Mouse (Mus musculus) midbrain, embryonic 10.5 days (tissue): Measurements from ENCODE around the gene Azin2. TPM values are rescaled to one million over a fixed set of nuclear protein-coding genes. Genes with fewer than 3 reads are reported as not detected.

ENCODE experiments used
- DNase-seq: peaks from one replicate; pipeline ENCODE4 v3.0.0-alpha.2; 2017; ENCODE audit warnings: low spot score
- H3K27ac ChIP-seq: fragments of 300-500 bp; sonication (generic); replicated peaks from 2 replicates; pipeline ENCODE4 v1.5.1; 2016; ENCODE audit warnings: mild to moderate bottlenecking
- H3K27me3 ChIP-seq: fragments of 300-500 bp; sonication (generic); 2 replicates; pipeline ENCODE4 v1.6.1; 2016; ENCODE audit warnings: low read depth, mild to moderate bottlenecking; ENCODE audit not compliant: poor library complexity, severe bottlenecking
- H3K36me3 ChIP-seq: fragments of 300-500 bp; sonication (generic); 2 replicates; pipeline ENCODE4 v1.6.1; 2016; ENCODE audit warnings: mild to moderate bottlenecking, moderate library complexity
- H3K4me1 ChIP-seq: fragments of 300-500 bp; sonication (generic); 2 replicates; pipeline ENCODE4 v1.6.1; 2016
- H3K4me3 ChIP-seq: fragments of 300-500 bp; sonication (generic); 2 replicates; pipeline ENCODE4 v1.5.1; 2016; ENCODE audit warnings: mild to moderate bottlenecking, moderate library complexity
- H3K9me3 ChIP-seq: fragments of 300-500 bp; sonication (generic); replicated peaks from 2 replicates; pipeline ENCODE4 v1.6.1; 2016; ENCODE audit warnings: mild to moderate bottlenecking
- whole genome bisulfite sequencing: fragments of 180-500 bp; shearing (Covaris S2); methylation state at CpG from one replicate; pipeline ENCODE4 v1.1.7; 2016; 5-methylcytosine and 5-hydroxymethylcytosine counted together
- polyA plus RNA-seq: library from polyadenylated mRNA; unstranded; fragments of >200 nt; fragmentation: Nextera tagmentation; extraction: Ambion mirVana; gene quantifications from 2 replicates; pipeline ENCODE4 v1.2.1, GENCODE M21; 2016

Azin2 gene
- 11.1 and 14.9 TPM in 2 replicates for polyA plus RNA-seq

DNA sequence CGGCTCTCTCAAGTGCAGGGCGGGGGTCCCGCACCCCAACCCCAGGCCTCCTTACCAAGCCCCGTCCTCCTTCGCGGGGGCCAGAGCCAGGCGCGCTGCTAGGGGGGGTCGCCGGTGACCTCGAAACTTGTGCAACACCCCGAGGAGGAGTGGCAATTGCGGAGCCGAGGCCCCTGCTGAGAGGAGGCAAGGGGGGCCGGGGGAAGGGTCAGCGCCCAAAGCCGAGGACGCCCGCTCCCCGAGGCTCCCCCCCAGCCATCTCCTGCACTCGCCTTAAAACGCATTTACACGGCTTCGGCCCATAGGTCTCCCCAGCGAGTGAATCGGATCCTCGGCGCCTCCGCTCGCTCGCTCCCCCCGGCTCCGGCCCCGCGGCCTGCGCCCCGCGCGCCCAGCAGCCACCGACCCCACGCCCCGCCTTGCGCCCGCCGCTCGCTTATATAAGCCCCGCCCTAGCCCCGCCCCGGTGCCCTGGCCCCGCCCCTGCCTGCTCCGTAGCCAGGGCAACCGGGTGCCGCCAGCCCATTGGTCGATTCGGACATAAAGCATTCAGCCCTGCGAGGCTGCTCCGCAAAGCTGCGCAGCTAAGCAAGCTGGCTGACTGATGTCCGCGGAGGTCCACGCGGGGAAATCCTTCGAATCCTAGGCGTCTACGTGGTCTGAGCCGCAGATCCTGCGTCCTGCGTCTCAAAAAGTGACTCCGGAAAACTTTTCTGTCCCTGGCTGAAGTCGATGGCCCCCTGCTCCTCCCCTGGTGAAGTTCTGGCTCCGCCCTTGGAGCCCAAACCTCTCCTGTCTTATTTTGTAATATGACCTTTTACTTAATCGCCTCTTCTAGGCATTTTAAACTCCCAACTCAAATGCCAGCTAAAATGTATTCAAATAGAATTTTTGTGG lies at the start of gene Azin2:
Gene Azin2, minus strand, starts transcription at position 414 of the 897 bp plus-strand sequence.
- Histone ChIP-seq H3K4me1 (peaks cover 33% of the 10 kb centered on the region), H3K27me3 (peaks cover 52% of the 10 kb centered on the region), H3K9me3 (no peaks in the 10 kb centered on the region), H3K36me3 (no peaks in the 10 kb centered on the region), H3K4me3 (peak within 1 kb of the TSS; percentile 79), H3K27ac (peak within 1 kb of the TSS; percentile 91)
- WGBS = under 1% methylated on average over 72 of the region's 72 CpGs
- peak; percentile 97 for DNase-seq

DNA sequence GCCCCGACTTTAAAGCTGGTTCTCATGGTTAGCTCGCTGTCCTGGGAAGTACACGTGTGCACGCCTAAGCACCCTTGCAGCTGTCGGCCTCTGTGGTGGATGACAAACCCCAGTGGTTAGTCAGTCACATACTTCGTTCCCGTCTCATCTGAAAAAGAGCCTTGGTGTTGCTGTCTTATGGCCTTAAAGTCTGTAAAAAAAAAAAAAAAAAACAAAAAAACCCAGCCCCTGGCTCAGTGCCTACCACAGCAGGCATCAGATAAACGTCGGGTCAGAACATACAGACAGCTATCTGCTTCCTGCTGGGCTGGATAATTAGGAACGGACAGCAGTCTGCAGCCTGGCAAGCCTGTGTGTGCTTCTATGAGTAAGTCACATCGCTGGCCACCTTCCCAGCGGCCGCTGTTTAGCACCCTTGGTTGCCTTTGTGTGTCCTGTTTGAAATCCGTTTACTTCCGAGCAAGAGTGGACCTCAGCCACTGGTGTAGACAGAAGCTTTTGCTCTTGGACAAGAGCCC lies 49.4 kb upstream of the Azin2 start:
- DNase-seq = no peak
- Histone ChIP-seq H3K9me3 (0 out of 2 replicates have a peak, but pooled peaks cover 2% of the 10 kb centered on the region), H3K4me1 (peaks cover 26% of the 10 kb centered on the region), H3K4me3 (no peak overlapping the region), H3K27me3 (no peaks in the 10 kb centered on the region), H3K27ac (no peak overlapping the region), H3K36me3 (peaks cover 46% of the 10 kb centered on the region)
- 39% methylated on average over 15 of the region's 15 CpGs for WGBS

- Histone ChIP-seq H3K27me3 (no peaks in the 10 kb centered on the region), H3K4me1 (peaks cover 20% of the 10 kb centered on the region), H3K9me3 (no peaks in the 10 kb centered on the region), H3K4me3 (no peak overlapping the region), H3K36me3 (peaks cover 68% of the 10 kb centered on the region), H3K27ac (no peak overlapping the region)
- no peak for DNase-seq
- 83% methylated on average over 5 of the region's 5 CpGs for WGBS
These were observed 47.3 kb upstream of the Azin2 start for GRCm38 (mm10) chr4:129009521-129009920.

- Histone ChIP-seq H3K27me3 (no peaks in the 10 kb centered on the region), H3K4me3 (no peak overlapping the region), H3K36me3 (peaks cover 74% of the 10 kb centered on the region), H3K9me3 (no peaks in the 10 kb centered on the region), H3K4me1 (peaks cover 19% of the 10 kb centered on the region), H3K27ac (no peak overlapping the region)
- 93% methylated on average over 3 of the region's 3 CpGs for WGBS
- DNase-seq = no peak
These were observed 46.4 kb upstream of the Azin2 start for GRCm38 (mm10) chr4:129008672-129009071.

DNA sequence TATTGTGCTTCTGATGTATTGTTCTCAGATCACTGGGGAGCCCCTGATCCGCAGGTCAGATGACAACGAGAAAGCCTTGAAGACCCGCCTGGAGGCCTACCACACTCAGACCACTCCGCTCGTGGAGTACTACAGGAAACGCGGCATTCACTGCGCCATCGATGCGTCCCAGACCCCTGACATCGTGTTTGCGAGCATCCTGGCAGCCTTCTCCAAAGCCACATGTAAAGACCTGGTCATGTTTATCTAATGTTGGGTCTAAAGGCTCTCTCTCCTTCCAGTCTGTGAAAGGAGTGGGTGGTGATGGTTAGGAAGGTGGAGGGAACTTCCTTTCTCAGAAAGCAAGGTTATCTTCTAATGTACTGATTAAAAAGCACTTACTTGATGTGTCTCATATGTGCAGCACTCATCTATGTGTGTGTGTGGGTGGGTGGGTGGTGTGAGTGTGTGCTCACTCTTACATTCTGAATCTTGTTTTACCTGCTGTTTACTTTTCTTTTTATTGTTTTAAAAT lies 45.8 kb upstream of the Azin2 start:
- no peak overlapping the region for H3K27ac ChIP-seq
- H3K4me3 ChIP-seq = no peak overlapping the region
- H3K36me3 ChIP-seq = peaks cover 80% of the 10 kb centered on the region
- no peaks in the 10 kb centered on the region for H3K27me3 ChIP-seq
- no peak for DNase-seq
- H3K9me3 ChIP-seq = no peaks in the 10 kb centered on the region
- H3K4me1 ChIP-seq = peaks cover 13% of the 10 kb centered on the region; the same call in 1 of the 2 replicates
- 83% methylated on average over 12 of the region's 12 CpGs for WGBS

DNA sequence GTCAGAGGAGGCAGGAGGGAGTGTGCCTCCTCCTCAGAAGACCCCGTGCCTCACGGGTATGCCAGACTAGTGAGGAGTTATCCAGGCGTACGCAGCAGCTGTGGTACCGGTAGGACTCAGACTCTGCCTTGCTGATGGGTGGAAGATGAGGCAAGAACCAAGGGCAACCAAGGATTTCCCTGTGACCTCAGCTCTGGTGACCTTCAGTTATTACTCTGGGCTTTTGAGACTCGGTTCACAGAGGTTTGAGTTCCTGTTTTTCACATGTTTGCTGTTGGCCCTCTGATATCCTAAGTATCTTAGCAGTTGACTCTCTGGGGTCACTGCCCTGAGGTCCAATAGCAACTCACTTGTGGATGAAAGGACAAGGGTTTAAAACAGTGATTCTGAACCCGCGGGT lies 41.5 kb upstream of the Azin2 start:
- Histone ChIP-seq H3K27me3 (no peaks in the 10 kb centered on the region), H3K9me3 (no peaks in the 10 kb centered on the region), H3K27ac (no peak overlapping the region), H3K4me1 (no peaks in the 10 kb centered on the region), H3K4me3 (no peak overlapping the region), H3K36me3 (peaks cover 97% of the 10 kb centered on the region)
- no peak for DNase-seq
- 93% methylated on average over 8 of the region's 8 CpGs for WGBS

DNA sequence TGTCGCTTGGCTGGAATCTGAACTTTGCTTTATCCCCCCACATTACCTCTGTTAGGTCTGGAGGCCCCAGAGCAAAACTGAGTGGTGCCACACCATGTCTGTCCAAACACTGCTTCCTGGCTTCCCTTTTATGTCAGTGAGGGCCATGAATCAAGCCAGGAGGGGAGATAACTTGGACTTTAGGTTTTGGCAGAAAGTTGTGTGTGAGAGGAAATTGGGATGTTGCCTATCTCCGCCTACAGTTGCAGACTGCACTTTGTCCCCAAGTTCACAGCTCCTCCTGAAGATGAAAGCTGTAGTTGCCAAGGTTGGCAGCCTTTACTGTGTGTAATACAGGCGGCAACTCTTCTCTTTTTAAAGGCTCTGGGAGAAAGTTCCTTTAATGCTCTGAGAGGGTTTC lies 38.5 kb upstream of the Azin2 start:
- H3K9me3 ChIP-seq = no peaks in the 10 kb centered on the region
- no peak for DNase-seq
- H3K4me3 ChIP-seq = no peak overlapping the region
- WGBS = 93% methylated on average over 3 of the region's 3 CpGs
- no peaks in the 10 kb centered on the region for H3K27me3 ChIP-seq
- no peak overlapping the region for H3K27ac ChIP-seq
- no peaks in the 10 kb centered on the region for H3K4me1 ChIP-seq
- H3K36me3 ChIP-seq = peaks cover 89% of the 10 kb centered on the region

GRCm38 (mm10) chr4:128998401-128998800 lies 36.2 kb upstream of the Azin2 start:
- Histone ChIP-seq H3K36me3 (peaks cover 70% of the 10 kb centered on the region), H3K27me3 (no peaks in the 10 kb centered on the region), H3K27ac (no peak overlapping the region), H3K9me3 (no peaks in the 10 kb centered on the region), H3K4me1 (peaks cover 21% of the 10 kb centered on the region), H3K4me3 (no peak overlapping the region)
- DNase-seq = no peak
- 93% methylated on average over 8 of the region's 8 CpGs for WGBS

DNA sequence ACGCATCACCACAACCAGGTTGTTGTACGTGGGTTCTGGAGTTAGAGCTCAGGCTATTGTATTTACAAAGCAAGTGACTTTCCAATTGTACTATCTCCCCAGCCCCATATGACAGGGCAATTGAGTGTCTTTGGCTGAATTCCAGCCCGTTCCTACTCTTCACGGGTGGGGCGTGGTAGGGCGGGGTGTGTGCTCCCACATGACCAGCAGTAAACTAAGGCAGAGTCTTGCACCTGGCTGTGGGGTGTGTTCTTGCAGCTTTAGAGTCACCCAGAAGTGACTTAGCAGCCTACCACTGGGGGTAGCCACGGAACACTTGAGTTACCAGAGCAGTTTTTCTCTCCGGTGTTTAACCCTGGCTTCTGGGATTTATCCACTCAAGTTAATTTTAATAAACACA lies 35.0 kb upstream of the Azin2 start:
- peaks cover 58% of the 10 kb centered on the region for H3K36me3 ChIP-seq

GRCm38 (mm10) chr4:128995238-128995637 lies 33.0 kb upstream of the Azin2 start:
- no peak overlapping the region for H3K4me3 ChIP-seq

More for the DNA sequence above, 35.0 kb upstream of the Azin2 start:
- Histone ChIP-seq H3K27me3 (peaks cover 3% of the 10 kb centered on the region), H3K4me3 (no peak overlapping the region), H3K9me3 (no peaks in the 10 kb centered on the region), H3K4me1 (peaks cover 24% of the 10 kb centered on the region), H3K27ac (no peak overlapping the region)
- DNase-seq = no peak
- WGBS = 92% methylated on average over 8 of the region's 8 CpGs

DNA sequence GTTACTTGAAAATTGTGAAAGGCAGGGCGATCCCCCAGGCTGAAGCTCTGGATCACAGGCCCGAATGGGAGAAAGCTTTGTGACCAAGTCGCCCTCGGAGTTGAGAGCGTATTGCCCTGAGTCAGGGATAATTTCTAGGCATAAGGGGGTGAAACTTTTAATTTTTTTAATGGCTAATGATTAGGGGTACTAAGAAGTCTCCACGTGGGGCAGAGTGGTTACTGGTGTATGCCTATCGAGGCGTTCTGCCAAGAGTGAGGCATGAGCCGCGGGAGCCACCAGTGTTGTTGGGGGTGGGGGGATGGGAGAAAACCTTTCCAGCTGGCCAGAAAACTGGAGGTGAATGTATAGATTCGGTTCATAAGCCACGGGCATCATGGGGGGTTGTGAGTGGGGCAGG lies 31.4 kb upstream of the Azin2 start:
- Histone ChIP-seq H3K4me1 (peaks cover 31% of the 10 kb centered on the region), H3K27ac (peak overlapping the region; percentile 88), H3K27me3 (peaks cover 15% of the 10 kb centered on the region), H3K4me3 (peak overlapping the region; percentile 78), H3K9me3 (no peaks in the 10 kb centered on the region), H3K36me3 (peaks cover 23% of the 10 kb centered on the region)
- no peak for DNase-seq
- WGBS = 4% methylated on average over 12 of the region's 12 CpGs

More at GRCm38 (mm10) chr4:128995238-128995637, 33.0 kb upstream of the Azin2 start:
- Histone ChIP-seq H3K36me3 (peaks cover 38% of the 10 kb centered on the region), H3K9me3 (no peaks in the 10 kb centered on the region), H3K4me1 (peaks cover 24% of the 10 kb centered on the region), H3K27me3 (peaks cover 15% of the 10 kb centered on the region), H3K27ac (no peak overlapping the region)
- DNase-seq = no peak
- WGBS = 93% methylated on average over 7 of the region's 7 CpGs

DNA sequence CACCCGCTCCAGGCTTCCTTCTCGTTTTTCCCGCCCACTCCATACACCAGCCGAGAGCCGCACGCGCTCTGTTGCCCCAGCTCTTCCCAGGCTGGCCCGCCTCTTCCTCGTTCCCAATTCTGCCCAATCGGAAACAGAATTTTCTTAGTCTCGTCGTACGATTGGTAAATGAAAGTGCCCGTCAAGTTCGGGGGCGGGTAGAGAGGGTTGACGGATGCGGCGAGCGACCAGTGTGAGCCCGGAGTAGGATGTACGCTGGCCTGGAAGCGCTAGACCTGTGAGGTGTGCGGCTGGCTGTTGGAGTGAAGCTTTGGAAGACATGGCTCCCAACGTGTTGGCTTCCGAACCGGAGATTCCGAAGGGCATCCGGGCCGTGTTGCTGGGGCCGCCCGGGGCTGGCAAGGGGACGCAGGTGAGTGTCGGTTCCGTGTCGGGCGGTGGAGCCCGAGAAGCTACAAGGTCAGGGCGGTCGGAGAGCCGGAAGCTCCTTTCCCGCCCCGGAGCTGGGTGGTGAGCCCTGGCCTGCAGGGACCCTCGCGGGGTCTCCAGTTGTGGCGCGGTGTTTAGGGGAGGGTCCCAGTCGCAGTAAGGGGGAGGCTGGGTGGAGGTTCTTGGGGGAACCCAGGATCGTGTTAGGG lies 30.9 kb upstream of the Azin2 start:
- peaks cover 19% of the 10 kb centered on the region for H3K36me3 ChIP-seq
- H3K4me3 ChIP-seq = peak overlapping the region; percentile 78
- no peaks in the 10 kb centered on the region for H3K9me3 ChIP-seq
- DNase-seq = peak; percentile 96
- H3K27ac ChIP-seq = peak overlapping the region; percentile 88
- H3K27me3 ChIP-seq = peaks cover 15% of the 10 kb centered on the region
- peaks cover 31% of the 10 kb centered on the region for H3K4me1 ChIP-seq
- under 1% methylated on average over 49 of the region's 49 CpGs for WGBS
